9 mouse cellular contexts compared by ENCODE assay signal in the genomic region with DNA sequence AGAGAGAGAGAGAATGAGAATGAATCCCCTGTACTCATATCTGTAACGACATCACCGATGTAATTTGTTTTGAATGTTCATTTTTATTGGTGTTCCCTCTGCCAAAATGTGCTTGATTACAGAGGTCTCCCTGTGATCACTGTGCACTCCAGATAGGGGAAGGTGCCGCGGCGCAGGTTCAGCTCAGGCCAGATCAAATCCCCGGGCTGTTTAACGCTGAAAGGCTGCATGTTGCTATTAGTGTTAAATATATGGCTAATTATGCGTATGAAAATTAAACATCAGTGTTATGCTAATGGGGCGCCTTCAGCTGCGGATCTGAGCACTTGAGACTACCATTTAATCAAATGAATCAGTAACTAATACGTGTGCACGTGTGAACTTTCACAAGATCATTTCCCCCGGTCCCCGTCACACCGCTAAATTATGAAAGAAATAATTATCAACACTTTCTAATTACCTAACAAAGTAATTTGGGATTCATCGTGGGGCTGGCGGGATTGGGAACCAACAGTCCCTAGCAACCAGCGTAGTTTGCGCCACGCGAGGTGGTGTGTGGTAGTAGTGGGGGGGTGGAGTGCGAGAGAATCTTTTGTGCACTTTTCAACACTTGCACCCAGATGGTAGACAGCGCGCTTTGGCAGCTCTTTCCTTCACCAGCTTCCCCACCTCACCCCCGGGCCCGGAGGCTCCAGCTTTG. TPM values are rescaled to one million over a fixed set of nuclear protein-coding genes. Genes with fewer than 3 reads are reported as not detected.
DNase-seq lines count a peak whose midpoint lies in the region; ATAC-seq and TF ChIP-seq lines count a peak whose summit lies in the region.
"Had no signal": no experiment of that assay in that cellular context is flagged by ENCODE, and none has a peak within 500 bp of the region (broad histone marks: within the 10 kb centered on the region; RNA-seq: fewer than 3 reads in every experiment).

A gene (plus strand): TSS at position 100 of the 700 bp plus-strand sequence.

- no peaks in the 10 kb centered on the region for H3K36me3 ChIP-seq in kidney, embryonic 14.5 days (ENCODE audit: control insufficient read depth, insufficient read depth, low read length)
- H3K36me3 ChIP-seq in MEL (ENCODE audit: control insufficient read depth in 1 of 2, insufficient read depth in 2 of 2, low read length in 2 of 2), result peaks cover 0 to 16% of the 10 kb centered on the region in 2 experiments; a peak in 2 of 4 replicates
- no peaks in the 10 kb centered on the region for H3K36me3 ChIP-seq in heart, embryonic 14.5 days (ENCODE audit: control insufficient read depth, insufficient read depth, low read length)
- H3K36me3 ChIP-seq in limb, embryonic 11.5 days (ENCODE audit: control insufficient read depth, insufficient read depth, low read length), result no peaks in the 10 kb centered on the region
- no peaks in the 10 kb centered on the region for H3K36me3 ChIP-seq in stomach, embryonic 14.5 days (ENCODE audit: control insufficient read depth, insufficient read depth, low read length)

- ATAC-seq in kidney, embryonic 14.5 days (ENCODE audit: low FRiP score, low TSS enrichment), result no peak
- ATAC-seq in heart, embryonic 14.5 days (ENCODE audit: insufficient number of reproducible peaks, insufficient read depth, low FRiP score, low read depth), result no peak
- no peak for ATAC-seq in limb, embryonic 11.5 days (ENCODE audit: insufficient number of reproducible peaks, low FRiP score, low TSS enrichment, low read depth)
- ATAC-seq in stomach, embryonic 14.5 days (ENCODE audit: insufficient number of reproducible peaks, insufficient read depth, low FRiP score, low read depth), result no peak

- peak; percentile 36 to 52; a peak in 3 of 4 replicates for TF ChIP-seq EP300 in MEL (IDR thresholded peaks at IDR 0.05; ENCODE audit: low read depth in 1 of 2, low read length in 2 of 2)

- peak within 1 kb of the TSS; percentile 45; the same call in 1 of the 2 replicates for H3K9ac ChIP-seq in kidney, embryonic 14.5 days (ENCODE audit: low read depth, low read length)
- peak within 1 kb of the TSS; percentile 90 for H3K9ac ChIP-seq in MEL (ENCODE audit: control insufficient read depth, low read depth, low read length, poor library complexity, severe bottlenecking)
- H3K9ac ChIP-seq in heart, embryonic 14.5 days (ENCODE audit: low read length), result no peak within 1 kb of the TSS
- no peak within 1 kb of the TSS for H3K9ac ChIP-seq in limb, embryonic 11.5 days (ENCODE audit: low read length)
- H3K9ac ChIP-seq in stomach, embryonic 14.5 days (replicated peaks; ENCODE audit: low read depth, low read length), result no peak within 1 kb of the TSS

- H3K9me3 ChIP-seq in kidney, embryonic 14.5 days (ENCODE audit: control insufficient read depth, low read length), result no peaks in the 10 kb centered on the region
- no peaks in the 10 kb centered on the region for H3K9me3 ChIP-seq in MEL (replicated peaks; ENCODE audit: insufficient read depth, low read length)
- no peaks in the 10 kb centered on the region for H3K9me3 ChIP-seq in heart, embryonic 14.5 days (ENCODE audit: control insufficient read depth, low read length)
- no peaks in the 10 kb centered on the region for H3K9me3 ChIP-seq in limb, embryonic 11.5 days (ENCODE audit: control insufficient read depth, low read length)
- no peaks in the 10 kb centered on the region for H3K9me3 ChIP-seq in stomach, embryonic 14.5 days (ENCODE audit: control insufficient read depth, low read depth, low read length)

- peak within 1 kb of the TSS; percentile 91 for H3K4me2 ChIP-seq in kidney, embryonic 14.5 days (replicated peaks; ENCODE audit: low read depth, low read length)
- peak within 1 kb of the TSS; percentile 95 for H3K4me2 ChIP-seq in heart, embryonic 14.5 days (ENCODE audit: low read length)
- peak within 1 kb of the TSS; percentile 93 for H3K4me2 ChIP-seq in limb, embryonic 11.5 days (ENCODE audit: low read depth, severe bottlenecking)
- H3K4me2 ChIP-seq in stomach, embryonic 14.5 days (replicated peaks; ENCODE audit: low read depth, low read length), result peak within 1 kb of the TSS; percentile 76

- TF ChIP-seq CTCF in MEL (IDR thresholded peaks at IDR 0.05 in 2 of 3, conservative IDR thresholded peaks at IDR 0.05 in 1 of 3; ENCODE audit: control insufficient read depth in 1 of 3, insufficient read depth in 1 of 3, low read depth in 2 of 3, low read length in 3 of 3, poor library complexity in 1 of 3, severe bottlenecking in 1 of 3), result no peak

- TF ChIP-seq RAD21 in MEL (IDR thresholded peaks at IDR 0.05; ENCODE audit: low read depth, low read length), result no peak

- no peak for DNase-seq in kidney, adult 9 months
- DNase-seq in MEL (ENCODE audit: low read depth, low spot score), result peak; percentile 86
- peak; percentile 57 for DNase-seq in limb, embryonic 11.5 days (ENCODE audit: low spot score)
- DNase-seq in T-cell, adult 2 months (ENCODE audit: low spot score), result no peak
- DNase-seq in spleen, postnatal 14 days (ENCODE audit: low spot score in 2 of 2), result no peak

- peak within 1 kb of the TSS; percentile 39 for H3K4me3 ChIP-seq in kidney, embryonic 14.5 days (ENCODE audit: low read length)
- H3K4me3 ChIP-seq in MEL (ENCODE audit: control insufficient read depth in 1 of 2, insufficient read depth in 1 of 2, low read depth in 2 of 2, low read length in 2 of 2), result peak within 1 kb of the TSS; percentile 87 to 93
- peak within 1 kb of the TSS; percentile 41 to 50; a peak in 3 of 4 replicates for H3K4me3 ChIP-seq in heart, embryonic 14.5 days (ENCODE audit: control insufficient read depth in 1 of 2, insufficient read depth in 1 of 2, low read depth in 1 of 2, low read length in 2 of 2)
- peak within 1 kb of the TSS; percentile 44 for H3K4me3 ChIP-seq in limb, embryonic 11.5 days (ENCODE audit: low read depth, low read length)
- peak within 1 kb of the TSS; percentile 43 for H3K4me3 ChIP-seq in stomach, embryonic 14.5 days (ENCODE audit: low read depth, low read length)

- H3K27ac ChIP-seq in kidney, embryonic 14.5 days (ENCODE audit: low read depth, low read length), result no peak within 1 kb of the TSS
- H3K27ac ChIP-seq in MEL (ENCODE audit: control insufficient read depth, low read depth, low read length), result peak within 1 kb of the TSS; percentile 85
- H3K27ac ChIP-seq in heart, embryonic 14.5 days (replicated peaks in 1 of 2; ENCODE audit: control insufficient read depth in 1 of 2, insufficient read depth in 1 of 2, low read depth in 2 of 2, low read length in 2 of 2), result no peak within 1 kb of the TSS
- no peak within 1 kb of the TSS for H3K27ac ChIP-seq in limb, embryonic 11.5 days (replicated peaks; ENCODE audit: low read depth, low read length)
- H3K27ac ChIP-seq in stomach, embryonic 14.5 days (ENCODE audit: low read length), result peak within 1 kb of the TSS; percentile 71
- H3K27ac ChIP-seq: macrophage had no signal

- H3K27me3 ChIP-seq in kidney, embryonic 14.5 days (ENCODE audit: control insufficient read depth, insufficient read depth, low read length), result peaks cover 99% of the 10 kb centered on the region
- no peaks in the 10 kb centered on the region for H3K27me3 ChIP-seq in MEL (ENCODE audit: control insufficient read depth in 1 of 2, insufficient read depth in 2 of 2, low read length in 2 of 2)
- H3K27me3 ChIP-seq in heart, embryonic 14.5 days (ENCODE audit: control insufficient read depth, insufficient read depth, low read length), result peaks cover 97% of the 10 kb centered on the region
- H3K27me3 ChIP-seq in limb, embryonic 11.5 days (ENCODE audit: control insufficient read depth, insufficient read depth, low read length), result peaks cover 89% of the 10 kb centered on the region
- peaks cover 78% of the 10 kb centered on the region for H3K27me3 ChIP-seq in stomach, embryonic 14.5 days (ENCODE audit: control insufficient read depth, insufficient read depth, low read length)

- 1% methylated on average over 26 of the region's 26 CpGs for WGBS in kidney, embryonic 14.5 days
- WGBS in heart, embryonic 14.5 days, result under 1% methylated on average over 26 of the region's 26 CpGs
- 1% methylated on average over 26 of the region's 26 CpGs for WGBS in limb, embryonic 11.5 days
- 3% methylated on average over 26 of the region's 26 CpGs for WGBS in stomach, embryonic 14.5 days

- H3K4me1 ChIP-seq in kidney, embryonic 14.5 days (ENCODE audit: control insufficient read depth, insufficient read depth, low read length), result peaks cover 4% of the 10 kb centered on the region; the same call in 1 of the 2 replicates
- H3K4me1 ChIP-seq in MEL (ENCODE audit: control insufficient read depth in 1 of 2, insufficient read depth in 2 of 2, low read length in 2 of 2), result peaks cover 8 to 12% of the 10 kb centered on the region in 2 experiments
- peaks cover 3 to 14% of the 10 kb centered on the region in 2 experiments; a peak in 3 of 4 replicates for H3K4me1 ChIP-seq in heart, embryonic 14.5 days (ENCODE audit: control insufficient read depth in 2 of 2, insufficient read depth in 2 of 2, low read length in 2 of 2)
- peaks cover 15% of the 10 kb centered on the region for H3K4me1 ChIP-seq in limb, embryonic 11.5 days (ENCODE audit: control insufficient read depth, insufficient read depth, low read length)
- peaks cover 4% of the 10 kb centered on the region; the same call in 1 of the 2 replicates for H3K4me1 ChIP-seq in stomach, embryonic 14.5 days (ENCODE audit: control insufficient read depth, insufficient read depth, low read length)

- peak in 1 of 2 experiments; percentile 50; a peak in 2 of 4 replicates for TF ChIP-seq POLR2A in MEL (IDR thresholded peaks at IDR 0.05; ENCODE audit: control insufficient read depth in 1 of 2, insufficient read depth in 1 of 2, low read depth in 1 of 2, low read length in 2 of 2, poor library complexity in 1 of 2)

- H3K79me2 ChIP-seq in MEL (ENCODE audit: control insufficient read depth, insufficient read depth, low read length, poor library complexity), result peaks cover 6% of the 10 kb centered on the region; the same call in 1 of the 2 replicates

TF ChIP-seq in MEL, 35 proteins besides CTCF, POLR2A, EP300 and RAD21 (continues in another document):
- TF ChIP-seq CHD2 (IDR thresholded peaks at IDR 0.05; ENCODE audit: low read length) (no peak), RCOR1 (IDR thresholded peaks at IDR 0.05; ENCODE audit: low read depth, low read length) (no peak; the same call in 1 of the 2 replicates), HCFC1 (IDR thresholded peaks at IDR 0.05; ENCODE audit: low read depth, low read length) (peak; percentile 50; the same call in 1 of the 2 replicates), POLR2AphosphoS5 (IDR thresholded peaks at IDR 0.05; ENCODE audit: borderline replicate concordance, low read depth, low read length) (no peak), ZC3H11A (IDR thresholded peaks at IDR 0.05; ENCODE audit: low read depth, low read length) (no peak)

RNA-seq across cellular contexts. Expression of the gene that starts here (rescaled TPM):
- not detected in 2 replicates for polyA plus RNA-seq in kidney, embryonic 14.5 days (2014; fragmentation: Nextera tagmentation; extraction: Ambion mirVana)
- total RNA-seq in MEL (2012; rRNA removed), result 3.4 and 3.7 TPM in 2 replicates
- 10 to 100 TPM in 1 of 2 experiments, not detected in 1; 11.8 TPM for polyA plus RNA-seq in MEL (2012; ENCODE audit: insufficient read depth in 1 of 2, insufficient read length in 2 of 2, low read depth in 1 of 2, low replicate concordance in 2 of 2, missing spikeins in 1 of 2)
- polyA plus RNA-seq in heart, embryonic 14.5 days (2014; fragmentation: Nextera tagmentation; extraction: Ambion mirVana), result not detected in 2 replicates
- polyA plus RNA-seq in limb, embryonic 11.5 days (2014; fragmentation: Nextera tagmentation; extraction: Ambion mirVana), result 5.8 and 6.3 TPM in 2 replicates
- 10.8 and 11.3 TPM in 2 replicates for polyA plus RNA-seq in stomach, embryonic 14.5 days (2014; fragmentation: Nextera tagmentation; extraction: Ambion mirVana)
- polyA plus RNA-seq: macrophage had no signal

Comparison
In these comparisons a context has a peak if more than half of its experiments do, and no peak if none do; other contexts are left out.
1. H3K27ac ChIP-seq: peak in MEL (single experiment) and stomach, embryonic 14.5 days (single experiment); none in kidney, embryonic 14.5 days (single experiment), heart, embryonic 14.5 days (0 of 2) and limb, embryonic 11.5 days (single experiment).
2. H3K4me3 ChIP-seq: peak in every context shown above with its lines; median percentile 90 in MEL; 46 in heart, embryonic 14.5 days; 44 in limb, embryonic 11.5 days; 43 in stomach, embryonic 14.5 days; 39 in kidney, embryonic 14.5 days.
3. H3K9ac ChIP-seq: peak in kidney, embryonic 14.5 days (single experiment) and MEL (single experiment); none in heart, embryonic 14.5 days (single experiment), limb, embryonic 11.5 days (single experiment) and stomach, embryonic 14.5 days (single experiment).
4. DNase-seq: peak in MEL (single experiment) and limb, embryonic 11.5 days (single experiment); none in kidney, adult 9 months (single experiment), T-cell, adult 2 months (single experiment) and spleen, postnatal 14 days (0 of 2).
5. Peak in every context shown above with its lines, with median percentiles within 50 percentile points of each other: H3K4me2 ChIP-seq.